Mouse (Mus musculus): ENCODE measurements around the gene Marcks.
A peak's percentile ranks its signal among the peaks of the same experiment; 100 is the strongest.

The Marcks gene

DNA sequence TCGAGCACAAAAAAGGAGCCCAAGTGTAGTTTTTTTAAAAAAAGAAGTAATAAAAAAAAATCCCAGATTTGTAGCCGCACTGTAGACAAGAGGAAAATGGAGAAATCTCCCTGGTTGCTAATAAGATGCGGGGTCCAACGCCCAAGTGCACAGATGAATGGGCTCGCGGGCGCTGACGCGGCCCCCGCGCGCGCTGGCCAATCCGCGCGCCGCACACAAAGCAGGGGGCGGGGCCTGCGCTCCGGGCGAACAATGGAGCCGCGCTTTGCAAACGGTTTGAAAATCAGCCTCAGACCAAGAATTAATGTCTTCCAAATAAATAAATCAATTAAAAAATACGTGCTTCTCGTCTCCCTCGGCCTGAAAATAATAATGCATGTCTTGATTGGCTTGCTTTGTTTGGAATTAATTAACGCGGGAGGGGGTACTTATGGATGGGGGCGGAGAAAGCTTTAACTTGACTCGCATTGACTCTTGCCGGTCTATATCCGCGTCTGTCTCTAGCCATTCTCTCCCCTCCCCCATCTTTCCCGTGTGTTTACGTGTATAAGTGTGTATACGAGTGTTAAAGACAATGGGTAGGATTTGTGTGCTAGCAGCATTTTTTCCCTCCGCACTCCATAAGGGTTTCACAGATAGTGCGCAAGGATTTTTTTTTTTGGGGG lies at the start of gene Marcks:
Marcks (minus strand) TSS at position 143 of the 665 bp plus-strand sequence.
- DNase-seq (ENCODE audit: extremely low read depth, low read depth), result peak; percentile 62

DNA sequence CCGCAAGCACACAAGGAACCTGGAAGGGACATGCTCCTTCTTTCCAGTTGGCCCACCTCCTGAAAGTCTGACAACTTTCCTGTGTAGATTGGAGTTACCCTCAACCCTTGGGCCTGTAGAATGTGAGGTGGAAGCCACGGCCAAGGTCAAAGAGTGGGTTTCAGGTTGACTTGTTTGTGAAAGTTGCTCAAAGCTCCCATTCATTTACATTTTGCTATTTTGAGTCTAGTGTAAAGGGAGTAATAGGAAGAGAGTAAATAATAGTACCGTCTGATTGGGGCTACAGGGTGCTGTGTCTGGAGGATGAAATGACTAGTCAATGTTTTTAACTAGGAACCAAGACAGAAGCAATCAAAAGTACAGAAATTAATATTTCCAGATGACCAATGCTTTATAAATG lies 38.4 kb upstream of the Marcks start:
- DNase-seq (ENCODE audit: extremely low read depth, low read depth), result no peak

DNA sequence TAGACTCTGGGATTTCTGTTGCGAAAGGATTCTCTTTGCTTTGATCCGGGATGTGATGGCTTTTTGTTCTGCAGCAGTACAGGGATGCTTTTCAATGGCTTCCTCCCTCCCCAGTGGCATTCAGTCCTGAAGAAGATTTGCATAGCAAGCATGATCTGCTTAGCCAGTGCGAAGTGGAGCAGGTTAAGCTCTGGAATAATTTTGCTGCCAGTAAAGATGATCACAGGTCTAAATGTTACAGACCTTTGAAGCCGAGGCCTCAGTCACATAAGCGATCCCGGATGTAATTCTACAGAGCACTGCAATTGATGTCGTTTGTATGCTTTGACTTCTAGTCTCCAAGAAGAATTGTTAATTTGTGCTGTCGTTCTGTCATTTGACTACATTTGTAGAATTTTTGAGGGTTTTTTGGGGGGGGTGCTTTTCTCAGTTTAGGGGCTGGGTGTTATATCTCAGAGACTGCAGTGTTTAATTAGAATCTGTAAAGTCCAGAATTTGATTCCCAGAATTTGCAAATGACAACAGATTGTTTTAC lies 33.8 kb upstream of the Marcks start:
- DNase-seq (ENCODE audit: extremely low read depth, low read depth), result no peak

DNA sequence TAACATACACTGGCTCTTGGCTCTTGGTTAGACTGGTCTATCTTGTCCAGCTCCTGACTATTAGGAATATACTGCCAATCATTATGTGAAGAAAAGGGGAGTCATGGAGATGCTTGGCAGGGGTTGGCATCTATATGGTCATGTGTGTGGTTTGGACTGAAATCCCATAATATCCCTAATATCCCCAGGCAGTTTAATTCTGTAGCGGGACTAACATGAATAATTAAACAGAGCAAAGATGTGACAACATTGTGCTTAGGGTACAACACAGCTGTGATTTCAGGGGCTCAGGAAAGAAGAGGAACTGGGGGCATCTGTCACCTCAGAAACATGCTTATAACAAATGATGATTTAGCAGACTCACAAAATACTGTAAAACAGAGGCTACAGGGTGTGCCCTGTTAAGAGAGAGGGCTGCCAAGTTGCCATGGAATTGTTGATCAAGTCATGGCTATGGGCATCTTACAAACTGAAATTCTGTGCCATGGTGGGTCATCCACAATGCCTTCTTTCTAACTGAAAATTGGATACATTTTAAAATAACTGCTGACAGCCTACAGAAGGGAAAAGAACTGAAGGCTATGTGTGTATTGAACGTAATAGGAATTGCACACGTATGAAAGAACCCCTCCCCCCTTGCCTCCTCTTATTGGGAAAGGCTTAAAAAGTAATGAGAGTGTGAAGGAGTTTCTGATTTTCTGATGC lies 33.1 kb upstream of the Marcks start:
- DNase-seq (ENCODE audit: extremely low read depth, low read depth), result no peak

DNA sequence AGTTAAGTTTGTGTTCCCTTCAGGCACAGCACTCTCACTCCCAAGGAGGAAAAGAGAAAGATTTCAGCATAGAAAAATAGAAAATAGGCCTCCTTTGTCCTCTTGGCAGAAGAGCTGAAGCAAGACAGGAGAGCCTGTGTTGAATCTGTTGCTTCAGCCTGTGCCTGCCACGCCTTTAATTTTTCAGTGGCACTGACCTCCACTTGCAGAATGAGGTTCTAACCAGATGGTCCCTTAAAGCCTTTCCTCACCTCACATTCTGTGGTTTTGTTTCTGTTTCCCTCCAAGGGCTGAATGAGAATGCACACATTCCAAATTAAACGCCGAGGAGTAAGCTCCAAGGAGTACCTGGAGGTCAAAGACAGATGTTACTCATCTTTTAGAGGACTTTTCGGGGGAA lies 32.2 kb upstream of the Marcks start:
- no peak for DNase-seq (ENCODE audit: extremely low read depth, low read depth)

DNA sequence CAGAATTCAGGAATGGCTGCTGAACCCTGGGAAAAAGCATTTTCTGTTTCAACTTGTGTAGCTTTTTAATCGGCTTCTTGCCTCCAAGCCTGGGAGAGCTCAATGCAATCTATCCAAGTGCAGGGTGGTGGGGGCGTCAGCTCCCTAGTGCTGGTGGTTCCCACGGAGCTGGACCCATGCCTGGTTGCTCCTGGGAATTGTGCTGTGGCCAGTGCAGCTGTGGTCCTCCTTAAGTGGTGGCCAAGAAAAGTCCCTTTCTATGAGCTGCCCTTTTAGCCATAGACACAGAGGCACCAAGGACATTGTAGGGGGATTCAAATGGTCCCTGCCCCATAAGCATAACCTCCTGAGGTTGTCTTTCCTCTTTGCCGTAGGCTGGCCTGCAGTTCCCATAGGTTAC lies 31.7 kb upstream of the Marcks start:
- no peak for DNase-seq (ENCODE audit: extremely low read depth, low read depth)

DNA sequence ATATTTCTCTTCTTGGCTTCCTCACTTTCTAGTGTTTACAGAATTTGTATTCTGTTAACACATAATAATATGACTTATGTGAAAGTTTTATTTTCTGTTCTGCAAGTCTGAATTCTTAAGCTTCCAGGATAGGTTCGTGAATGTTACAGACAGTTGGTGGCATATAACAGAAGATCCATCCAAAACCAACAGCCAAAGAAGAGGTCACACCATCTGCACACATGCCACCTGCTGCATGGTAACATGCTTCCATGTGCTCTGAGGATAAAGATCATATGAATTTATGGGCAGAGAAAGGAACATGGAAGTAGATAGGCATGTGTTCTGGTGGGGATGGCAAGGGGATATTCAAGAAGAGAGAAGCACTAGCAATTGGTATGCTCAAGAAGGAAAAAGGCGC lies 28.8 kb upstream of the Marcks start:
- no peak for DNase-seq (ENCODE audit: extremely low read depth, low read depth)

DNA sequence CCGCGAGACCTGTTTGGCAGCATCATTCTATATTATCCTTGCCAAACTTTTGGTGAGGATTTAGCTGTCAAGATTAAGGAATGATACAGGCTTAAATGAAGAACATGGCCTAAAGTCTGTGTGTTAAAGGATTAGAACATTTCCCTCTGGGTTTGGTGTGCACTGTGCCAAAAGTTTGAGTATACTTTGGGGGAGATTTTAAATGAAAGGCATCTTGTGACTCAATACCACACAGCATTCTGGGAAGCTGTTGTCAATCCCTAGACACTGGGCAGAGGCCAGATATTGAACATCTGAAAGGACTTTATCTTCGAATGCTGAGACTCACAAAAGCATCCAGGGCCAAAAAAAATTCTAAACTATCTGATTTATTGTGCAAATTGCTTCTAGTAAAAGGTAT lies 21.0 kb upstream of the Marcks start:
- no peak for DNase-seq (ENCODE audit: extremely low read depth, low read depth)

DNA sequence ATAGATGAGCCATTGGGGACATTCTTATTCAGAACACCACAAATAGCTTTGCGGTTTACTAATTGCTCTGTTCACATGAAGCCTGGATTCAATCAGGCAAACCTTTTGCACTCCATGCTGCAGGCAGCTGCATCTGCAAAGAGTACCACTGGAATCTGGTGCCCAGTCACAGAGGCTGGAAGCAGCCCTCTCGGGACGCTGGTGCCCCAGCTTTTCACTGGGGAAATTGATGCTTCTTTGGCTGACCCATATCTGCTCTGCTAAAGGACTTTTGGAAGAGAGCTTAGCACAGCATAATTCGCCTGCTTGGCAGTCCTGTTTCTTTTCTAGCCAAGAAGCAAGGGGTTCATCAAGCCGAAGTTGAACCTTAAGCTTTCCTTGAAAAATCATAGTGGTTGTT lies 18.4 kb upstream of the Marcks start:
- DNase-seq (ENCODE audit: extremely low read depth, low read depth), result no peak

DNA sequence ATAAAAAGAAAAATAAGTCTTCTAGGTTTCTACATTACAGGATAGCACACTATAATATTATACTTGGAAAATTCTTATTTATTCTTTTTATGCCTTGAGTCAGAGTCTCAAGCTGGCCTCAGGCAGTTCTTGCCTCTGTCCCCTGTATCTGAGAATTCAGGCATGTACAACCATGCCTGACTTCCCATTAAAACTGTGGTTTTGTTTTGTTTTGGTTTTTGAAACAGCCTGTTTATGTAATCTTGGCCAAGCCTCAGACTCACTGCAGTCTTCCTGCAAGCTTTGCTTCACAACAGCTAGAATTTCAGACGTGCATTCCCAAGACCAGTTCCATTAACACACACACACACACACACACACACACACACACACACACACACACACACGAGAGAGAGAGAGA lies 16.4 kb upstream of the Marcks start:
- no peak for DNase-seq (ENCODE audit: extremely low read depth, low read depth)

DNA sequence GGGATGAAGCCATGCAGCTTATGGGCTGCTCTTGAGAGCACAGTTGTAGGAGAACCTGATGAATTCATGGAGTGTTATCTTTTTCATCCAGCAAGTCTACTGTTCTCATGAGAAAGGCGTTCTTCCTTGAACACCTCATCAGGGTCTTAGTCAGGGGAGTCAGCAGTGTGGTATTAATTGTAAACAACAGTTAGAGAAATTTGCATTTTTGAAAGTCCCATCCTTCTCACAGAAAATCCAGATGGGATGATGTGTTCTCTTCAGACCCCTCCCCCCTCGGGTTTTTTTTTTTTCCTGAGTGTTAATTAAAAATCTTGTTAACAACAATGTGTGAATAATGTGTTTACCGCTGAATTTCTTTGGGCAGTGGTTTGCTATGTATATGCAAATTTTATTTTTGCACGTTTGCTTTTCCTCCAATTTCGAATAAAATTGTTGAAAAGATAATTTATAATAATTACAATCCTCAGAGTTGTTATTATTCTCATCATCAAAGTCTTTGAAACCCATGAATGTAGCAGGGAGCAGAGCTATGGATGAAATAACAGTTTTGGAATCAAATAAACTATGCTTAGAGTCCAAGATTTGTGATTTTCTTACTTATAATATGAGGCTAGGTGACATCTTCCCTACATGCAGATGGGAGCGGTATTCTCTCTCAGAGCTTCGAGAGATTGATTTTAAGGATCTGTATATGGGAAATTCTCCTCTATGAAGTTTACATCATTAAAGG lies 13.0 kb upstream of the Marcks start:
- no peak for DNase-seq (ENCODE audit: extremely low read depth, low read depth)

DNA sequence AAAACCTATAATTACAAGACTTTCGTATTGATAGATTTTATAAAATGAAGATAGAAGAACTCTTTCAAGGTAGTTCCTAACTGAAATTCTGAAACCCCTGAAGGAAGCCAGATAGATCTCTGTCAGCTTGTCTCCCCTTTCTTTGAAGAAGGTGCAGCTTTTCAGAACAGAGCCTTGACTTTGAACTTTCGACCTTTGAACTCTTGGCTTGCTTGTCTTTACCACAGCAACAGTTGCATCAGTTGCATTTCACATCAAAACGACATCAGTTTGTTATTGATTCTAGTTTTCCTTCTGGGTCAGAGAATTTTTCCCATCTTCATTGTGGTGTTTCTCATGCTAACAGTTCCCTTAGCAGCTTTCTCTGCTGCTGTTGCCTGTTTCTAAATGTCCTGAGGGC lies 9.3 kb upstream of the Marcks start:
- no peak for DNase-seq (ENCODE audit: extremely low read depth, low read depth)

DNA sequence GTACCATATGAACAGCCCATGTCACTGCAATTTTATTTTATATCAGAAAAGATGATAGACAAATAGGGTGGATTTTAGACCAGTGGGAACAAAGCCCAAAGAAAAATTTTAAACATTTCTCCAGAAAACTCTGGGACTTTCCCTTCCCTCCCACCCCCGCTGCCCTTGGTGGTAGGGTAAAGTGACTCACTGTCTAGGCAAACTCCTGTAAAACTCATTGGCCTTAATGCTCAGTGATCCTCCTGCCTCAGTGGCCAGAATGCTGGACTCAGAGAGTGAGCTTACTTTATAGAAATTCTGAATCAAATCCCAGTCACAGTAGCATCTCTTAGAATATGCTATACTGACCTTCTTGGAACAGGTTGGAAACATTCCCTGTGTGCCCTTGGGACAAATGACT lies 6.7 kb upstream of the Marcks start:
- no peak for DNase-seq (ENCODE audit: extremely low read depth, low read depth)

DNA sequence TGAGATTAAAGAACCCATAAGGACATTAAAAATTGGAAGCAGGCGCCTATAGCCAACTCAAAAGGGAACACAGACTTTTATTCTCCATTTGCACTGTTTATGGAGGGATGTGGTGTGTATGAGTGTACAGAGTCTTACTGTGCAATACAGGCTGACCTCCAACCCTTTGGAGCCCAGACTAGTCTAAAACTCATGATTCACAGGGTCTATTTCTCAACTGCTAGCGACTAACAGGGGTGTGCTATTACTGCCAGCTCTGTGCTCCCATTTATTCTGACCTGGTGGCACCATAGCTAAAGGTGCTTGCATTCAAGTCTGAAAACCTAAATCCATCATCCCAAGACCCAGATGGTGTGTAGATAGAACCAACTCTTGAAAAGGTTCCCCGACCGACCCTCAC lies 2.9 kb upstream of the Marcks start:
- no peak for DNase-seq (ENCODE audit: extremely low read depth, low read depth)

DNA sequence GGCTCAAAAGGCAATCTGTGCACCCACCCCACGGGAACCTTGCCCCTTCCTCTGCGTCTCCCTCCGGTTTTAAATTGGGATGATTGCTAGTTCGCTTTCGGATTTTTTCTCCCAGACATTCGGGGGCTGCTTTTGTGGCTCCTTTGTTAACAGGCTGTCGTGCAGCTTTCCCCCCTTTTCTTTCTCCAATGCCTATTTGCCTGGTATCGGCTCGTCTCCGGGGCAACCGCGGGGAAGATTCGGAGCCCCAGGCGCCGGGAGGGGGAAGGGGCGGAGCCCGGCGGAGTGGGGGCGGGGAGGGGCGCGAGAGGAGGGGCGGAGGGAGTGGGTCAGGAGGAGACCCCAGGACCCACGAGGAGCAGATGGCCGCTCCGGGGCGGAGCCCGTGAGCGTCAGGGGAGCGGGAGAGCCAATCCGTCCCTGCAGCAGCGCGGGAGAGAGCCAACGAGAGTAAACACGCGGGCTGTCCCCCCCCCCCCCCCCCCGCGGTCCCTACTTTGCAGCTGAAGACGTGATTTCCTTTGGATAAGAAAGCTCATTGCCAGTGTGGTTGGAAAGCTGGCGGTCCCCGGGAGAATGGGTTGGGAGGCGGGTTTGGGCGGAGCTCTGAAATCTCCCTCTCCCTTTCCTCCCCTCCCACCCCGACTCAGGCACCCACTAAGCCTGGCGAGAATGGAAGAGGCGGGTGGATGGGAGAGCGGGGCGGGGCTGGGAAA lies 2.2 kb upstream of the Marcks start:
- no peak for DNase-seq (ENCODE audit: extremely low read depth, low read depth)

DNA sequence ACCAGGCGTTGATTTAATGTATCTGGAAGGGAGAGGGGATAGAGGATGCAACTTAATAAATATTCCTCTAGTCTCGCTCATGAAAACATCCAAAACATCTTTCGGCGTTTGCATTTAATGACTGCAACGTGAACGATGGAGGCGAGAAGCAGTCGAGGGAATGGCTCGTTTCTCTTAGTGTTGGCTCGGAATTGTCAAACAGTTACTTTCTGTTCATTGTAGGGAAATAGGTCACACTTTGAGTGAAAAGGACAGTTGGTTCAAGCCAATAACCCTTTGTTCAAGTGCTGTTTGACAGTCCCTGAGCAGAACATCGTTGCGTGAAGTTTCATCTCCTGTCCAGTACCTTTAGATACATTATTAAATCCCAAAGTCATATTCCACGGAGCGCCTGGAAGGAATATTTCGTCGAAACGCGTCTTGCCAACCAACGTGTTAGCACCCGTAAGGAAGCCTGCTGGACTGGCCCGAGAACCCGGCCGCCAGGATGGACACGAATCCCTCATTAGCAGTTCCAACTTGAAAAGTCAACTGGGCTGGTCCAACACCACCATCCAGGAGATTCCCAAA lies 1.5 kb upstream of the Marcks start:
- no peak for DNase-seq (ENCODE audit: extremely low read depth, low read depth)

DNA sequence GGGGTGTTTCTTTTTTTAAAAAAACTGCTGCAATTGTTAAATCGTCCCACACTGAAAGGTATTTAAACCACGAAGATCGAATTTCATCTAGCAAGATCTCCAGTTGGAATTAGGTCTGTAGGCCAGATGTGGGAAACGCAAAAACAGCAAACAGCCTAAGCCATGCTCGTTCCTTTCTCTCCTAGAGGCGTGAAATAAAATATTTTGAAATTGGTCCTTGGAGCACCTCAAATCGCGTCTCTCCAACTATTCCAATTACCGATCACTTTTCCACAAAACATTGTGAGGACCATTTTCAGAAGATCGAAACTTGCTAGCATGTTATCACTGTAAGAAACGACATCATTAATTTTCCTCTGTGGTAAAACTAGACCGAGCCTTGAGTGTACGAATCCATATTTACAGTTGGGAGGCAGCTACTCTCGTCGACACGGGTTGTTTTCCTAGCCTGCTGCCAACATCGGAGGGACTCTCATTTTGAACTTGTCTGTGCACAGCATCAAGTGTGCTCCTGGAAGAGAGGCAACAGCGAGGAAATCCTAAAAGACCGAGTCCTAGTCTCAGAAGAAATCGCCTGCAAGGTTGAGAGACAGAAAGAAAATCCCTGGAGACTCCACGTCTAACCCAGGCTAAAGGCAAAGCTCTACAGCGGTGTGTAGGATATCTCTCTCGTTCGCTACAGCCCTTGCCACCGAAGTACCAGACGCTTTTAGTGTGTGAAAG lies 884 bp upstream of the Marcks start:
- DNase-seq (ENCODE audit: extremely low read depth, low read depth), result no peak

DNA sequence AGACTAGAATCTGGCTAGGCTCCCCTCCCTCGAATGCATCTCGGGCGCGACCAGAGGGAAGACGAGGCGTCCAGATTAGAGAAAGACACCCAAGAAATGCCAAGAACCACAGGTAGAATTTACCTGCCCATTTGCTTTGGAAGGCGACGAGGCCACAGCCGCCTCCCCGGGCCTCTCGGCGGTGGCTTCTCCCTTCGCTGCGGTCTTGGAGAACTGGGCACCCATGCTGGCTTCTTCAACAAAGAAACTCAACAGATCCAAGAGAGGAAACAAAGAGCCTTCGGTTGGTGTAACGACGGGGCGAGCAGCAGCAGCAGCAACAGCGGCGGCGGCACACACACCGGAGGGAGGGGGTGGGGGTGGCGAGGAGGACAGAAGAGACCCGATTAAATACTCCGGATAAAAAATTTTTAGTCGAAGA lies 399 bp downstream of the Marcks start:
- peak; percentile 2 for DNase-seq (ENCODE audit: extremely low read depth, low read depth)

DNA sequence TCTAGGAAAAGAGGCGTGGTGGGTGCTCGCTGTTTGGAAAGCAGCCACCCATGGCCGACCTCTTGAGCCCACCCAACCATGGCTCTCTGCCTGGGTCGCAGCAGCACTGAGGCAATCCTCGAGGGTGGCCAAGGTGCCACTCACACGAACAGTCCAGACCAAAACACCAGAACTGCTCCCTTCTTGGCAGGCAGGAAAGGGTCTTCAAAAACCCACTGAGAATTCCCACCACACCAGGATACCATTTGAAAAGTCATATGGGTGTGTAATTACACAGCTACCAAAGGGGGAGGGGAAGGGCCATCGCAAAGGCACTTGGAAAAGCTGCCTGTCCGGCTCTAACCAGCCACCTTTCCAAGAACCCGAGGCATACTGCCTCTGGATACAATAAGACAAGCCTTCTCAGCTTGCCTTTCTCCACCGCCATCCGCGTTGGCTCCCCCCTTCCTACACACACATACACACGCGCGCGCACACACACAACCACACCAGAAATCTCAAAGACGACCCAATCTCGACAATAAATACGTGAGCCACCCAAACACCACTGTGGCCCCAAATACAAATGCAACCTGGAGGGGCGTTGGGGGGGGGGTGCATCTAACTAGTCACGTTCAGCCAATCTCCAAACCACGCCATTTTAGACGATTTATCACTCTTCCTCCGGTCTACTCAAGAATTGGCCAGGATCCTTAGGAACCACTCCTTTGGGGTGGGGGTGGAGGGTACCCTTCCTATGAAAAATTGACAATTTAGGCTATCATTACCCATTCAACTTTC lies 999 bp downstream of the Marcks start:
- DNase-seq (ENCODE audit: extremely low read depth, low read depth), result peak; percentile 17

DNA sequence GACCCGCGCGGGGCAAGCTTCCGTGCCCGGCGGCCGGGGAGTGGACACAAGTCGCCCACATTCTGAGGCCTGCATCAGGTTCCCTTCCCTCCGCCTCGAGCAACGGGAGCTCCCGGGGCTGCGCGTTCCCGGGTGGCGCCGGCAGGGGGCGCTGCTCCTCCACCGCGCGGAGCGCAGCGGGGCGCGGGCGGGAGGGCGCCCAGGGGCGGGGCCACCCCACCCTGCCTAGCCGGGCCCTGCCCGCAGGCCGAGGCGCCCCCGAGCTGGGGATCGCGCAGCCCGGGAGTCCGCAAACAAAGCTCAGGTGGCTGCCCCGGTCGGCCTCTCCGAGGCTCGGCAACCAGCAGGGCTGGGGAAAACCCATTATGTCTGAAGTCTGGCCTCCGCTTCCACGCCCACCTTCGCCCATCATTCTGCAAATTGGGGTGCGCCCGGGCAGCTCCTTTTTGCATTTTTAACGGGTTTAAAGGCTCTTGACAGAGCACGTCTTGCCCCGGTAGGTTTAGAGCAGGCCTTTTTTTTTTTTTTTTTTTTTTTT lies 1.7 kb downstream of the Marcks start:
- peak; percentile 39 for DNase-seq (ENCODE audit: extremely low read depth, low read depth)

Measured in MEL-GATA-1-ER (cell line).